Mouse (Mus musculus) CH12.LX (cell line): ENCODE measurements around the gene Plekhm1. TPM values are rescaled to one million over a fixed set of nuclear protein-coding genes. Genes with fewer than 3 reads are reported as not detected.
A peak's percentile ranks its signal among the peaks of the same experiment; 100 is the strongest.

ENCODE experiments used
- DNase-seq: peaks from one replicate; pipeline ENCODE4 v3.0.0-alpha.2; 2013; ENCODE audit errors: extremely low read depth
- H3K27ac ChIP-seq: 2 replicates; pipeline ENCODE4 v1.5.1; 2012; ENCODE audit warnings: low read depth, mild to moderate bottlenecking, control low read depth, moderate library complexity; ENCODE audit not compliant: insufficient read depth
- H3K27me3 ChIP-seq: replicated peaks from 2 replicates; pipeline ENCODE3; 2012; ENCODE audit warnings: inconsistent platforms
- H3K36me3 ChIP-seq, 2 experiments: replicated peaks in 1 of 2; 2 replicates each; pipeline versions ENCODE3 to v1.6.1; 2012; ENCODE audit warnings: inconsistent platforms in 1 of 2, low read length in 1 of 2, mild to moderate bottlenecking in 1 of 2, mixed read lengths in 1 of 2, moderate library complexity in 1 of 2; ENCODE audit not compliant: control insufficient read depth in 1 of 2, insufficient read depth in 1 of 2
- H3K4me1 ChIP-seq, 2 experiments: 2 replicates each; pipeline ENCODE4 v1.6.1; 2012; ENCODE audit warnings: inconsistent platforms in 1 of 2, moderate library complexity in 1 of 2; ENCODE audit not compliant: insufficient read depth in 2 of 2, control insufficient read depth in 1 of 2
- H3K4me2 ChIP-seq: 2 replicates; pipeline ENCODE4 v1.6.1; 2012; ENCODE audit warnings: low read depth, mild to moderate bottlenecking, control low read depth; ENCODE audit not compliant: poor library complexity, insufficient read depth, severe bottlenecking
- H3K4me3 ChIP-seq, 3 experiments: fragments of 150-350 bp in 1 of 3; sonication (generic) in 1 of 3; replicated peaks in 1 of 3; 2 replicates each; pipeline versions ENCODE3 to v1.5.1; 2011 to 2012; ENCODE audit warnings: low read depth in 2 of 3, low read length in 2 of 3, mild to moderate bottlenecking in 2 of 3, moderate library complexity in 2 of 3, control low read depth in 1 of 3, improper control_type of control experiment in 1 of 3, inconsistent platforms in 1 of 3, mixed read lengths in 1 of 3; ENCODE audit not compliant: poor library complexity in 1 of 3
- H3K79me2 ChIP-seq: replicated peaks from 2 replicates; pipeline ENCODE4 v1.6.1; 2012; ENCODE audit warnings: mild to moderate bottlenecking, moderate library complexity; ENCODE audit not compliant: control insufficient read depth, poor library complexity, insufficient read depth, severe bottlenecking; ENCODE audit errors: extremely low read depth
- H3K9ac ChIP-seq: 2 replicates; pipeline ENCODE4 v1.6.1; 2012; ENCODE audit warnings: low read depth, mild to moderate bottlenecking, control low read depth, moderate library complexity; ENCODE audit not compliant: insufficient read depth
- H3K9me3 ChIP-seq: replicated peaks from 2 replicates; pipeline ENCODE3; 2012; ENCODE audit warnings: low read length, inconsistent platforms, mixed read lengths
- BHLHE40 ChIP-seq: IDR thresholded peaks from 2 replicates; pipeline ENCODE4 v1.6.1; 2011; ENCODE audit warnings: mild to moderate bottlenecking, low read depth, low read length, improper control_type of control experiment
- CHD2 ChIP-seq: IDR thresholded peaks from 2 replicates; pipeline ENCODE4 v1.6.1; 2011; ENCODE audit warnings: low read length, improper control_type of control experiment
- EP300 ChIP-seq: IDR thresholded peaks from 2 replicates; pipeline ENCODE4 v1.6.1; 2011; ENCODE audit warnings: low read length, improper control_type of control experiment
- ETS1 ChIP-seq: conservative IDR thresholded peaks from 2 replicates; pipeline ENCODE4 v1.6.1; 2012; ENCODE audit warnings: low read depth, mild to moderate bottlenecking, inconsistent platforms, low read length, improper control_type of control experiment, moderate library complexity
- HCFC1 ChIP-seq: IDR thresholded peaks from 2 replicates; pipeline ENCODE4 v1.6.1; 2012; ENCODE audit warnings: low read depth, mild to moderate bottlenecking, inconsistent platforms, low read length, improper control_type of control experiment
- IRF4 ChIP-seq: IDR thresholded peaks from 2 replicates; pipeline ENCODE4 v1.6.1; 2014; ENCODE audit warnings: low read depth, mild to moderate bottlenecking, inconsistent platforms, low read length, improper control_type of control experiment
- JUN ChIP-seq: IDR thresholded peaks from 2 replicates; pipeline ENCODE4 v1.6.1; 2011; ENCODE audit warnings: low read depth, mild to moderate bottlenecking, low read length, improper control_type of control experiment, moderate library complexity; ENCODE audit not compliant: insufficient read depth
- MAZ ChIP-seq: IDR thresholded peaks from 2 replicates; pipeline ENCODE4 v1.6.1; 2012; ENCODE audit warnings: low read depth, mild to moderate bottlenecking, inconsistent platforms, low read length, improper control_type of control experiment, moderate library complexity
- MEF2A ChIP-seq: IDR thresholded peaks from 2 replicates; pipeline ENCODE4 v1.6.1; 2014; ENCODE audit warnings: low read depth, mild to moderate bottlenecking, inconsistent platforms, low read length, improper control_type of control experiment, borderline replicate concordance
- MXI1 ChIP-seq: IDR thresholded peaks from 2 replicates; pipeline ENCODE4 v1.6.1; 2011; ENCODE audit warnings: mild to moderate bottlenecking, low read depth, low read length, improper control_type of control experiment
- MYC ChIP-seq: IDR thresholded peaks from 2 replicates; pipeline ENCODE4 v1.6.1; 2011; ENCODE audit warnings: low read depth, mild to moderate bottlenecking, improper control_type of control experiment, low read length
- NELFE ChIP-seq: IDR thresholded peaks from 2 replicates; pipeline ENCODE4 v1.6.1; 2011; ENCODE audit warnings: low read depth, low read length, improper control_type of control experiment
- NRF1 ChIP-seq: IDR thresholded peaks from 2 replicates; pipeline ENCODE4 v1.6.1; 2014; ENCODE audit warnings: low read depth, mild to moderate bottlenecking, inconsistent platforms, low read length, improper control_type of control experiment, moderate library complexity
- POLR2A ChIP-seq: IDR thresholded peaks from 2 replicates; pipeline ENCODE4 v1.6.1; 2011; ENCODE audit warnings: low read depth, mild to moderate bottlenecking, improper control_type of control experiment, low read length
- POLR2AphosphoS2 ChIP-seq: IDR thresholded peaks from 2 replicates; pipeline ENCODE4 v1.6.1; 2011; ENCODE audit warnings: low read depth, low read length, improper control_type of control experiment
- SIN3A ChIP-seq: IDR thresholded peaks from 2 replicates; pipeline ENCODE4 v1.6.1; 2012; ENCODE audit warnings: low read length, improper control_type of control experiment, inconsistent platforms
- USF2 ChIP-seq: conservative IDR thresholded peaks from 2 replicates; pipeline ENCODE4 v1.6.1; 2011; ENCODE audit warnings: low read depth, low read length, improper control_type of control experiment
- ZNF384 ChIP-seq: IDR thresholded peaks from 2 replicates; pipeline ENCODE4 v1.6.1; 2012; ENCODE audit warnings: low read depth, low read length, improper control_type of control experiment, inconsistent platforms
- dilution Hi-C: fragments of 300-500 bp; cut with MboI; formaldehyde crosslinking; loops from 2 replicates; pipeline ENCODE4 v1.14.3; 2020; ENCODE audit warnings: low sequenced_read_pairs; ENCODE audit not compliant: extremely low pct_unique_long_range_greater_than_20kb, extremely low pct_ligation_motif_present
- in situ Hi-C: fragments of 300-500 bp; cut with MboI; formaldehyde crosslinking; loops from 3 replicates; pipeline ENCODE4 v1.14.3; 2019; ENCODE audit warnings: low sequenced_read_pairs, low pct_ligation_motif_present, low pct_unique_long_range_greater_than_20kb, mixed read lengths
- polyA plus RNA-seq: library from polyadenylated mRNA; unstranded; fragments of >175 nt; gene quantifications from 2 replicates; pipeline ENCODE4 v1.2.1, GENCODE M21; 2012; ENCODE audit warnings: low read depth; ENCODE audit not compliant: insufficient read length
- total RNA-seq, 2 experiments: library from RNA; depleted of rRNA; stranded (reverse); fragments of 300-350 nt in 1 of 2; fragments of >200 nt in 1 of 2; gene quantifications; 2 replicates each; pipeline ENCODE4 v1.2.3; 2012 to 2014

Plekhm1 gene
- total and polyA plus RNA-seq, 3 experiments: 3.5 to 23.2 (median 5.3) TPM

GRCm38 (mm10) chr11:103315379-103315778 is 97.1 kb downstream of the Plekhm1 start:
- Histone ChIP-seq H3K9ac (no peak overlapping the region), H3K4me3 (no peak overlapping the region), H3K9me3 (no peaks in the 10 kb centered on the region), H3K36me3 (no peaks in the 10 kb centered on the region), H3K79me2 (no peaks in the 10 kb centered on the region), H3K4me1 (peaks cover 31 to 36% of the 10 kb centered on the region in 2 experiments), H3K4me2 (no peak overlapping the region), H3K27me3 (no peaks in the 10 kb centered on the region), H3K27ac (no peak overlapping the region)
- in situ Hi-C loops: loop anchor here (5.0 kb wide), 3 partner anchors 33 to 143 kb away; partner anchors contain the start of gene Fmnl1
- dilution Hi-C loops: no loop called here
- TF ChIP-seq MEF2A (peak; percentile 48; the same call in 1 of the 2 replicates), IRF4 (peak; percentile 75), MXI1 (0 out of 2 replicates have a peak, but pooled peaks have one; percentile 29), MAZ (peak; percentile 71), HCFC1 (peak; percentile 24), USF2 (no peak; the same call in 1 of the 2 replicates), ZNF384 (no peak), CHD2 (peak; percentile 39; the same call in 1 of the 2 replicates), POLR2A (peak; percentile 32; the same call in 1 of the 2 replicates), EP300 (0 out of 2 replicates have a peak, but pooled peaks have one; percentile 31), JUN (no peak), NELFE (no peak), BHLHE40 (peak; percentile 47), MYC (0 out of 2 replicates have a peak, but pooled peaks have one; percentile 24), ETS1 (peak; percentile 68), SIN3A (0 out of 2 replicates have a peak, but pooled peaks have one; percentile 34), NRF1 (0 out of 2 replicates have a peak, but pooled peaks have one; percentile 3)
- peak; percentile 83 for DNase-seq

- TF ChIP-seq POLR2AphosphoS2: no peak
- TF ChIP-seq EP300: 0 out of 2 replicates have a peak, but pooled peaks have one; percentile 1
- 0 out of 2 replicates have a peak, but pooled peaks have one; percentile 11 for TF ChIP-seq NRF1
- Histone ChIP-seq H3K79me2 (no peaks in the 10 kb centered on the region), H3K36me3 (no peaks in the 10 kb centered on the region), H3K27ac (no peak overlapping the region), H3K4me2 (no peak overlapping the region), H3K9ac (no peak overlapping the region), H3K4me3 (no peak overlapping the region), H3K4me1 (peaks cover 30 to 37% of the 10 kb centered on the region in 2 experiments), H3K9me3 (no peaks in the 10 kb centered on the region), H3K27me3 (no peaks in the 10 kb centered on the region)
- dilution Hi-C loops: no loop called here
- in situ Hi-C loops: loop anchor here (5.0 kb wide), 3 partner anchors 33 to 143 kb away; partner anchors contain the start of gene Fmnl1
- no peak for DNase-seq
Measured at GRCm38 (mm10) chr11:103314736-103315374, 97.6 kb downstream of the Plekhm1 start.

Other genes with a start within 250 kb of the Plekhm1 start
- gene Fmnl1, start 241.6 kb downstream of the Plekhm1 start, total RNA-seq (2012; rRNA removed): 35.0 and 36.5 TPM in 2 replicates
- gene Fmnl1, start 241.6 kb downstream of the Plekhm1 start, total RNA-seq (2014; rRNA removed): 5.6 and 6.9 TPM in 2 replicates
- 104 and 118 TPM in 2 replicates for gene Fmnl1, start 241.6 kb downstream of the Plekhm1 start, polyA plus RNA-seq
- not detected in 2 replicates for gene 1700023F06Rik, start 204.1 kb downstream of the Plekhm1 start, total RNA-seq (2012; rRNA removed)
- gene 1700023F06Rik, start 204.1 kb downstream of the Plekhm1 start, total RNA-seq (2014; rRNA removed): not detected in 2 replicates
- not detected in 2 replicates for gene 1700023F06Rik, start 204.1 kb downstream of the Plekhm1 start, polyA plus RNA-seq
- gene Spata32, start 194.3 kb downstream of the Plekhm1 start, total RNA-seq (2012; rRNA removed): not detected in 2 replicates
- gene Spata32, start 194.3 kb downstream of the Plekhm1 start, total RNA-seq (2014; rRNA removed): not detected in 2 replicates
- gene Spata32, start 194.3 kb downstream of the Plekhm1 start, polyA plus RNA-seq: not detected in 2 replicates
- gene Map3k14, start 145.2 kb downstream of the Plekhm1 start, total RNA-seq (2012; rRNA removed): 9.9 TPM in 2 replicates
- 4.2 and 4.5 TPM in 2 replicates for gene Map3k14, start 145.2 kb downstream of the Plekhm1 start, total RNA-seq (2014; rRNA removed)
- gene Map3k14, start 145.2 kb downstream of the Plekhm1 start, polyA plus RNA-seq: 9.0 and 11.2 TPM in 2 replicates
- 24.4 and 26.1 TPM in 2 replicates for gene Arhgap27, start 49.0 kb downstream of the Plekhm1 start, total RNA-seq (2012; rRNA removed)
- gene Arhgap27, start 49.0 kb downstream of the Plekhm1 start, total RNA-seq (2014; rRNA removed): 11.4 and 11.8 TPM in 2 replicates
- 26.7 and 30.9 TPM in 2 replicates for gene Arhgap27, start 49.0 kb downstream of the Plekhm1 start, polyA plus RNA-seq
- gene Lrrc37a, start 91.9 kb upstream of the Plekhm1 start, total RNA-seq (2012; rRNA removed): not detected in 2 replicates
- not detected in 2 replicates for gene Lrrc37a, start 91.9 kb upstream of the Plekhm1 start, total RNA-seq (2014; rRNA removed)
- not detected in 2 replicates for gene Lrrc37a, start 91.9 kb upstream of the Plekhm1 start, polyA plus RNA-seq
- not detected in 2 replicates for gene Gm884, start 208.5 kb upstream of the Plekhm1 start, total RNA-seq (2012; rRNA removed)
- not detected in 2 replicates for gene Gm884, start 208.5 kb upstream of the Plekhm1 start, total RNA-seq (2014; rRNA removed)
- not detected in 2 replicates for gene Gm884, start 208.5 kb upstream of the Plekhm1 start, polyA plus RNA-seq
- not detected in 2 replicates for gene Lyzl6, start 226.2 kb upstream of the Plekhm1 start, total RNA-seq (2012; rRNA removed)
- not detected in 2 replicates for gene Lyzl6, start 226.2 kb upstream of the Plekhm1 start, total RNA-seq (2014; rRNA removed)
- gene Lyzl6, start 226.2 kb upstream of the Plekhm1 start, polyA plus RNA-seq: not detected in 2 replicates
- not detected in 2 replicates for gene Rprml, start 236.9 kb upstream of the Plekhm1 start, total RNA-seq (2012; rRNA removed)
- not detected in 2 replicates for gene Rprml, start 236.9 kb upstream of the Plekhm1 start, total RNA-seq (2014; rRNA removed)
- not detected in 2 replicates for gene Rprml, start 236.9 kb upstream of the Plekhm1 start, polyA plus RNA-seq